Mouse (Mus musculus) lung, adult 2 months (tissue): ENCODE measurements around the gene Higd1a.

Experiments
- CTCF ChIP-seq: fragments of 200-500 bp; IDR thresholded peaks from 2 replicates; pipeline ENCODE4 v1.5.1; 2011; ENCODE audit warnings: mild to moderate bottlenecking, low read length, control low read depth; ENCODE audit not compliant: insufficient read depth
- POLR2A ChIP-seq: fragments of 200-500 bp; IDR thresholded peaks from 2 replicates; pipeline ENCODE4 v1.6.1; 2011; ENCODE audit warnings: low read depth, mild to moderate bottlenecking, control low read depth, low read length, borderline replicate concordance; ENCODE audit errors: extremely low read depth

DNA sequence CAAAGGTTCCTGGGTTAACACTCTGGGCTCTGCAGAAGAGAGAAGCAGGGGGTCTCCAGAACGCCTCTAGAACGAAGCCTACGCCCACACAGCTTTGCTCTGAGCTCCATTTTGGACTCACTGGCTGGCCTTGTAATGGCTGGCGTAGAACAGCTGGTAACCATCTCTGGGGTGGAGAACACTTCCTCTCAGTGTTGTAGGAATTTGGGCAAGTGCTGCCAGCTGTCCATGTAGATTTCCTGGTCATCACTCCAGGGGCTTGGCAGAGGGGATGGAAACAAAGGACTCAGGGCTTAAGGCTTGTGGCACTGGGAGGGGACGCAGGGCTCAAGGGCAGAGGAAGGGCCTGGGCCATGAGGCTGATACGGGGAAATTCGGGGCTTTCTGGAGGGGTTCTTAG is 36.3 kb upstream of the Higd1a start:
- no peak for TF ChIP-seq POLR2A
- TF ChIP-seq CTCF, result no peak
